Mouse (Mus musculus) intestine, postnatal 0 days (tissue): ENCODE data around the gene Mtmr3. TPM values are rescaled to one million over a fixed set of nuclear protein-coding genes. Genes with fewer than 3 reads are reported as not detected.

ENCODE experiments used
- ATAC-seq: fragments of 200-750 bp; cut with Nextera tagmentation; 2 replicates; pipeline ENCODE4 v1.8.0; 2017; ENCODE audit warnings: mild to moderate bottlenecking, moderate TSS enrichment, moderate library complexity
- H3K27ac ChIP-seq: fragments of 300-500 bp; sonication (generic); 2 replicates; pipeline ENCODE4 v1.5.1; 2014; ENCODE audit warnings: mild to moderate bottlenecking, low read depth, low read length, moderate library complexity
- H3K27me3 ChIP-seq: fragments of 300-500 bp; sonication (generic); replicated peaks from 2 replicates; pipeline ENCODE4 v1.6.1; 2014; ENCODE audit warnings: low read length, mixed read lengths; ENCODE audit not compliant: control insufficient read depth, insufficient read depth
- H3K36me3 ChIP-seq: fragments of 300-500 bp; sonication (generic); 2 replicates; pipeline ENCODE4 v1.6.1; 2014; ENCODE audit warnings: mild to moderate bottlenecking, moderate library complexity; ENCODE audit not compliant: control insufficient read depth, insufficient read depth
- H3K4me1 ChIP-seq: fragments of 300-500 bp; sonication (generic); replicated peaks from 2 replicates; pipeline ENCODE4 v1.6.1; 2014; ENCODE audit warnings: antibody characterized with exemption, low read length, mixed read lengths; ENCODE audit not compliant: control insufficient read depth, insufficient read depth
- H3K4me2 ChIP-seq: fragments of 300-500 bp; sonication (generic); replicated peaks from 2 replicates; pipeline ENCODE4 v1.6.1; 2014; ENCODE audit warnings: low read depth, mild to moderate bottlenecking, moderate library complexity
- H3K4me3 ChIP-seq: fragments of 300-500 bp; sonication (generic); 2 replicates; pipeline ENCODE4 v1.5.1; 2014; ENCODE audit warnings: low read depth, low read length
- H3K9ac ChIP-seq: fragments of 300-500 bp; sonication (generic); 2 replicates; pipeline ENCODE4 v1.6.1; 2014; ENCODE audit warnings: mild to moderate bottlenecking, low read depth, low read length
- H3K9me3 ChIP-seq: fragments of 300-500 bp; sonication (generic); 2 replicates; pipeline ENCODE4 v1.6.1; 2016; ENCODE audit warnings: mixed run types; ENCODE audit not compliant: control insufficient read depth
- CTCF ChIP-seq: sonication (generic); IDR thresholded peaks from 2 replicates; pipeline ENCODE4 v1.5.1; 2016; ENCODE audit warnings: low read depth, mild to moderate bottlenecking, control low read depth, antibody characterized with exemption, moderate library complexity
- WGBS: fragments of 180-500 bp; shearing (Covaris S2); extraction: QIAGEN DNeasy Blood & Tissue Kit; methylation state at CpG from one replicate; pipeline ENCODE4 v1.1.7; 2014; 5-methylcytosine and 5-hydroxymethylcytosine counted together
- polyA plus RNA-seq: library from polyadenylated mRNA; unstranded; fragments of >200 nt; fragmentation: Nextera tagmentation; extraction: Ambion mirVana; gene quantifications from 2 replicates; pipeline ENCODE4 v1.2.1, GENCODE M21; 2015

Gene Mtmr3
- polyA plus RNA-seq, 1 experiment from 2014 or later, result 9.8 TPM

- no peak overlapping the region for H3K9ac ChIP-seq
- no peaks in the 10 kb centered on the region for H3K27me3 ChIP-seq
- 51% methylated on average over 5 of the region's 5 CpGs for WGBS
- H3K4me2 ChIP-seq, result peak overlapping the region; percentile 75
- 0 out of 2 replicates have a peak overlapping the region, but pooled peaks have one; percentile 93 for H3K27ac ChIP-seq
- H3K36me3 ChIP-seq, result no peaks in the 10 kb centered on the region; the same call in 1 of the 2 replicates
- no peak for ATAC-seq
- no peak for TF ChIP-seq CTCF
- 0 out of 2 replicates have a peak, but pooled peaks cover 10% of the 10 kb centered on the region for H3K4me1 ChIP-seq
- no peaks in the 10 kb centered on the region for H3K9me3 ChIP-seq
- H3K4me3 ChIP-seq, result peak overlapping the region; percentile 60
Measured at GRCm38 (mm10) chr11:4636782-4637342, 42.2 kb upstream of the Mtmr3 start.

- Histone ChIP-seq H3K4me1 (0 out of 2 replicates have a peak, but pooled peaks cover 10% of the 10 kb centered on the region), H3K27ac (no peak overlapping the region)
- 75% methylated on average over 5 of the region's 5 CpGs for WGBS
Measured at GRCm38 (mm10) chr11:4634395-4634794, 39.7 kb upstream of the Mtmr3 start.

GRCm38 (mm10) chr11:4633420-4633819 lies 38.8 kb upstream of the Mtmr3 start:
- no peak overlapping the region for H3K4me3 ChIP-seq
- H3K36me3 ChIP-seq, result no peaks in the 10 kb centered on the region
- no peaks in the 10 kb centered on the region for H3K27me3 ChIP-seq
- H3K4me1 ChIP-seq, result 0 out of 2 replicates have a peak, but pooled peaks cover 3% of the 10 kb centered on the region
- no peaks in the 10 kb centered on the region for H3K9me3 ChIP-seq
- H3K27ac ChIP-seq, result no peak overlapping the region
- no peak for ATAC-seq
- 40% methylated on average over 2 of the region's 2 CpGs for WGBS
- TF ChIP-seq CTCF, result no peak
- no peak overlapping the region for H3K9ac ChIP-seq
- H3K4me2 ChIP-seq, result no peak overlapping the region

More at GRCm38 (mm10) chr11:4634395-4634794, 39.7 kb upstream of the Mtmr3 start:
- no peak for TF ChIP-seq CTCF
- ATAC-seq, result no peak
- H3K4me3 ChIP-seq, result no peak overlapping the region
- no peak overlapping the region for H3K4me2 ChIP-seq
- no peaks in the 10 kb centered on the region for H3K27me3 ChIP-seq
- H3K36me3 ChIP-seq, result no peaks in the 10 kb centered on the region
- no peak overlapping the region for H3K9ac ChIP-seq
- no peaks in the 10 kb centered on the region for H3K9me3 ChIP-seq

GRCm38 (mm10) chr11:4629861-4630280 lies 35.2 kb upstream of the Mtmr3 start:
- no peak for ATAC-seq
- no peak for TF ChIP-seq CTCF
- Histone ChIP-seq H3K27me3 (no peaks in the 10 kb centered on the region), H3K9ac (no peak overlapping the region), H3K4me3 (no peak overlapping the region), H3K4me1 (no peaks in the 10 kb centered on the region), H3K9me3 (no peaks in the 10 kb centered on the region), H3K27ac (no peak overlapping the region), H3K36me3 (no peaks in the 10 kb centered on the region), H3K4me2 (no peak overlapping the region)
- WGBS, result 30% methylated on average over 8 of the region's 8 CpGs

GRCm38 (mm10) chr11:4627636-4628035 lies 33.0 kb upstream of the Mtmr3 start:
- Histone ChIP-seq H3K9me3 (no peaks in the 10 kb centered on the region), H3K27ac (no peak overlapping the region), H3K4me2 (no peak overlapping the region), H3K27me3 (no peaks in the 10 kb centered on the region), H3K4me3 (no peak overlapping the region), H3K9ac (no peak overlapping the region), H3K4me1 (no peaks in the 10 kb centered on the region), H3K36me3 (no peaks in the 10 kb centered on the region)
- no peak for ATAC-seq
- 72% methylated on average over 7 of the region's 7 CpGs for WGBS
- TF ChIP-seq CTCF, result no peak

GRCm38 (mm10) chr11:4625931-4626330 lies 31.3 kb upstream of the Mtmr3 start:
- TF ChIP-seq CTCF, result no peak
- no peak overlapping the region for H3K4me2 ChIP-seq
- no peak overlapping the region for H3K27ac ChIP-seq
- no peak for ATAC-seq
- no peaks in the 10 kb centered on the region for H3K4me1 ChIP-seq
- H3K9ac ChIP-seq, result no peak overlapping the region
- WGBS, result 75% methylated on average over 7 of the region's 7 CpGs
- H3K9me3 ChIP-seq, result no peaks in the 10 kb centered on the region
- no peaks in the 10 kb centered on the region for H3K27me3 ChIP-seq
- no peaks in the 10 kb centered on the region for H3K36me3 ChIP-seq
- no peak overlapping the region for H3K4me3 ChIP-seq
